Mouse (Mus musculus): ENCODE data around the gene Pold2. TPM values are rescaled to one million over a fixed set of nuclear protein-coding genes. Genes with fewer than 3 reads are reported as not detected.

Gene Pold2
- polyA plus RNA-seq, 2 experiments from 2014 or later = 29.7 to 67.2 TPM

- ATAC-seq = no peak
Measured at GRCm38 (mm10) chr11:5856479-5857130, 21.5 kb downstream of the Pold2 start.

- ATAC-seq = no peak
Measured at GRCm38 (mm10) chr11:5855902-5856301, 22.2 kb downstream of the Pold2 start.

GRCm38 (mm10) chr11:5855481-5855880 is 22.6 kb downstream of the Pold2 start:
- no peak for ATAC-seq

- no peak for ATAC-seq
Measured at GRCm38 (mm10) chr11:5852314-5852713, 25.8 kb downstream of the Pold2 start.

- no peak for ATAC-seq
Measured at GRCm38 (mm10) chr11:5851021-5851736, 26.9 kb downstream of the Pold2 start.

- ATAC-seq = no peak
Measured at GRCm38 (mm10) chr11:5850452-5850851, 27.6 kb downstream of the Pold2 start.

GRCm38 (mm10) chr11:5849316-5849715 is 28.8 kb downstream of the Pold2 start:
- ATAC-seq = no peak

- no peak for ATAC-seq
Measured at GRCm38 (mm10) chr11:5848741-5849140, 29.4 kb downstream of the Pold2 start.

GRCm38 (mm10) chr11:5846639-5847345 is 31.3 kb downstream of the Pold2 start:
- no peak for ATAC-seq

GRCm38 (mm10) chr11:5843131-5843530 is 35.0 kb downstream of the Pold2 start:
- ATAC-seq = no peak

GRCm38 (mm10) chr11:5841751-5842150 is 36.3 kb downstream of the Pold2 start:
- no peak for ATAC-seq

- no peak for ATAC-seq
Measured at GRCm38 (mm10) chr11:5840346-5840745, 37.7 kb downstream of the Pold2 start.

- ATAC-seq = peak; percentile 92
Measured at GRCm38 (mm10) chr11:5837251-5838246, 40.5 kb downstream of the Pold2 start, which contains the start of gene Polm. Polm (minus strand) TSS chr11:5838016.

GRCm38 (mm10) chr11:5836126-5836525 is 42.0 kb downstream of the Pold2 start:
- no peak for ATAC-seq

GRCm38 (mm10) chr11:5835057-5835456 is 43.0 kb downstream of the Pold2 start:
- ATAC-seq = no peak

GRCm38 (mm10) chr11:5834506-5834905 is 43.6 kb downstream of the Pold2 start:
- no peak for ATAC-seq

GRCm38 (mm10) chr11:5829327-5829726 is 48.8 kb downstream of the Pold2 start:
- ATAC-seq = no peak

GRCm38 (mm10) chr11:5828509-5829191 is 49.4 kb downstream of the Pold2 start:
- ATAC-seq = no peak

- no peak for ATAC-seq
Measured at GRCm38 (mm10) chr11:5827931-5828330, 50.2 kb downstream of the Pold2 start.

- no peak for ATAC-seq
Measured at GRCm38 (mm10) chr11:5825432-5825831, 52.7 kb downstream of the Pold2 start.
